Mouse (Mus musculus): ENCODE measurements around the gene Olfr981.
"Not testable (repeated sequence)": the region's sequence is repeated elsewhere in the genome, so short reads cannot be mapped to it uniquely, and the experiment has no call there.

Gene Olfr981

DNA sequence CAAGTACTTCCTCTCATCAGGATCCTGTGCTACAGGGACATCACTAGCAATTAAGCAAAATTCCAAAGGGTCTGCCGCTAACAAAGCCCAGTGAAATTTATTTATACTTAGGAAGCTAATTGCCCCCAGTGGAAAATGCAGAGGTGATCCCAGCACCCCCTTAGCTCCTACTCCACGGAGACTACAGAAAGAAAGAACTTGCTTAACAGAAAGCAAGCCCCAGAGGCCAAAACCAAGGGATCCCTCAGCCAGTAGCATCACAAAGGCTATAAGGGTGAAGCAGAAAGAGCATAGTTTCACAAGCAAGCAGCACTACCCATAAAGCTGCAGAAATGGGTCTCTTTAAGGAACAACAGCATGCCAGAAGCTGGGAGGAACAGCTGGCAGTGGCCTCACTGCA lies at the start of gene Olfr981:
Olfr981 (plus strand) TSS at position 301 of the 400 bp plus-strand sequence.
- no peak for DNase-seq

DNA sequence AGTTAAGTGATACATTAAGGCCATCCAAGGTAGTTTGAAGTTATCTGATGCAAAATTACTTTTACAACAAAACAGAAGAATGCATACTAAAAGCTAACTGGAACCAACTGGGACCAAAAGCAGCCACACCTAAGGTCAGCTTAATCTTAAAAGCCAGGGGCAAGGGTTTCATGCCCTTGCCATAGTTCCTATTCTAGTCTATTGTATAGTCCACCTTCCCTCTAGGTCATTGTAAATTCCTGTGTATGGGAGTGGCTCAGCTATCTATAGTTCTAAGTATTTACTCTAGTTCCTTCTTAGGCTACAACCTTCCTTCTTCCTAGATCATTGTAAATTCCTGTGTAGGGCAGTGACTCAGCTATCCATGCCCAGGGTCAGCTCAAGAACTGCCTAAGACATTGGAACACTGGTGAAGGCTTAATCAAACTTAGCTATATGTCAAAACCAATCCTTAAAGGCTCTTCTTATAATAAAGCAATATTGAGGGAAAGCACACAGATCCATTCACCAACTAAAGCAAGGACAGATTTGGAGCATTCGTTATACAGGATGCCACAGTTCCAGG lies 44.6 kb upstream of the Olfr981 start:
- not testable (repeated sequence) for DNase-seq

DNA sequence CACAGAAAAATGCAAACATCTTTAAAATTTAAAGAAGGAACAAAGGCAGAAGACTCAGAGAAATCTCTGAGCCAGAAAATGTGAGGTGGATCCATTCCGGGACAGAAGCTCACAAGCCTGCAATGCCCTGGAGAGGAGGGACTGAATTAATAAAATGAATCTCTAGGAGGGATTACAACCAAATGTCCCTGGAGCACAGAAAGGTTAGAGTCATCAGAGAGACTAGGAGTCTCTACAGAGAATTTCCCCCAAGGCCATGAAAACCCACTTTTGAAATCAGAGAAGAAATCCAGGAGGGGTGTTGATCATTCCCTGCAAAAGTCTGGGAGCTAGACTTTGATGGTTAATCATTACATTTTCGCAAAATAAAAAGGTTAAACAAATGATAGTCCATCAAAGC lies 29.5 kb upstream of the Olfr981 start, which contains the start of gene Olfr978:
Olfr978 (plus strand) TSS at position 301 of the 400 bp plus-strand sequence.
- no peak for DNase-seq

DNA sequence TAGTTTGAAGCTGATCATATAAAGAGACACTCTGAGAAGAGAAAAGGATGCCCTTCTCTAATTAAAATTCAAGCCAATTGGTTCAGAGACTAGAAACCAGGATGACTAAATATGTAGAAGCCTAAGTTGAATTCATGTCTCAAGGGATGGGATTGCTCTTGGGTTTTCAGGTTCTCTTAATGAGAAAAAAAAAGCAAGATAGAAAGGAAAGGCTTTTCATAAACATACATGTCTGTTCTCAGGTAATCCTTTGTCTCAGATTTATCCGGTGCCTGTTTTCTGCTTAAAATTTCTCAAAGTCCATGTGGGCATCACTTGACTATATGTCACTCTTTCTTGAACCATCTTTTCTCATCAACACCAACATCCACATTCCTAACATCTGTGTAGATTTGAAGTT lies 17.9 kb upstream of the Olfr981 start, which contains the start of gene Olfr979:
Olfr979 (minus strand) TSS at position 101 of the 400 bp plus-strand sequence.
- DNase-seq, result no peak

DNA sequence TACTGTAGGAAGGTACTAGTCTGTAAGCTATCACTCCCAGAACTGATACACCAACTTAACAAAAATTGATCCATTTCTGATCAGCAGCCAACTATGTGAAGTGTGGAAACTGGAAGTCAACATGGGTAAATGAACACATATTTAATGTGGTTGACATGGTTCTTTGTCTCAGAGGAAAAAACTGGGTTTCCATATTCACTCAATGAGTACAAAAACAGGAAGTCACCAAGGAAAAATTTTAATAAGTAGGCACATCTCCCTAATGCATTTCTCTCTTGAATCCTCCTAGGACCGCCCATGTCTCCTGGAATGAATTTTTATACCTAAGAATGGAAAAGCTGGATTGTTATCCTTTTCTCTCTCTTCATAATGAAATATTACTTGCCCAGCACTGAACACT lies 11.8 kb upstream of the Olfr981 start, which contains the start of gene Olfr980:
Olfr980 (minus strand) TSS at position 101 of the 400 bp plus-strand sequence.
- no peak for DNase-seq

DNA sequence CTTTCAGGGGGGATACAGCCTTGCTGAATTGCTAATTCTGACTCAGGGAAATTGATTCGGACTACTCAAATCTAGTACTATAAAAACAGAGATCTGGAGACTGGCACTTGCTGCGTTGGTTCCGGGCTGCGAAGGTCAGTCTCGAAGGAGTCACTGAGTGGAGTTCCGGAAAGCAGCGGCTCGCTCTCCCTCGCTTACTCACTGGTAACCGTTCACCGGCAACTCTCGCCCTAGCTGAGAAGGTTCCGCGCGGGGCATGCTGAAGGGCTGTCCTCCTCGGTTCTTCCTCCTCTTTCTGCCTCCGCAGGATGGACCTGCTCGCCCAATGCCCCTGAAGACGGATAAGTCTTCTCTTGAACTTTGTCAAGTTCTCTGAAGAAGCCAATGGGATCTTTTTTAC lies 28.9 kb downstream of the Olfr981 start:
- DNase-seq, result no peak

DNA sequence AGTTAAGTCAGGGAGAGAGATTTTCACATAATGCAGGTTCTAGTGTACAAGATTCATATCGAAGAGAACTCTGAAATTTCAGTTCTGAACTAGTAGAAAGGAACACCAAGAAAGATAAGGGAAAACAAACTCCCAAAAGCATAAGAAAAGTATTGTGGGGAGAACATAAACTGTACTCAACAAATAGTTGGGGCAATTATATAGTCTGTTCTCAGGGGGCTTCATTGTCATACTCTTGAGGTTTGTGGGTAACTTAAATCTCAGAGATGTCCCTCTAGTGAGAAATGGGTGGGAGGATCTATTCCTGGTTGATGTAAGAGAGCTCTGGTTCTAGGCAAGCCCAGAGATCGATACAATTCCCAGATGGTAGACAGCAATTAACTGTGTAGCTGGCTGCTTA lies 52.3 kb downstream of the Olfr981 start, which contains the start of gene Olfr982:
Olfr982 (plus strand) TSS at position 301 of the 400 bp plus-strand sequence.
- DNase-seq, result no peak
